Mouse (Mus musculus) midbrain, embryonic 13.5 days (tissue): ENCODE results near the gene Csad. TPM values are rescaled to one million over a fixed set of nuclear protein-coding genes. Genes with fewer than 3 reads are reported as not detected.
A peak's percentile ranks its signal among the peaks of the same experiment; 100 is the strongest.

Source experiments
- ATAC-seq: fragments of 200-750 bp; cut with Nextera tagmentation; 2 replicates; pipeline ENCODE4 v1.8.0; 2017; ENCODE audit warnings: mild to moderate bottlenecking, moderate TSS enrichment, moderate library complexity
- H3K27ac ChIP-seq: fragments of 300-500 bp; sonication (generic); 2 replicates; pipeline ENCODE4 v1.5.1; 2015; ENCODE audit warnings: inconsistent platforms, mild to moderate bottlenecking, moderate library complexity
- H3K27me3 ChIP-seq: fragments of 300-500 bp; sonication (generic); 2 replicates; pipeline ENCODE4 v1.6.1; 2015; ENCODE audit warnings: mild to moderate bottlenecking, inconsistent platforms
- H3K36me3 ChIP-seq: fragments of 300-500 bp; sonication (generic); 2 replicates; pipeline ENCODE4 v1.6.1; 2015; ENCODE audit warnings: mild to moderate bottlenecking, inconsistent platforms
- H3K4me1 ChIP-seq: fragments of 300-500 bp; sonication (generic); replicated peaks from 2 replicates; pipeline ENCODE4 v1.6.1; 2015; ENCODE audit warnings: inconsistent platforms
- H3K4me2 ChIP-seq: fragments of 300-500 bp; sonication (generic); replicated peaks from 2 replicates; pipeline ENCODE4 v1.6.1; 2015; ENCODE audit warnings: moderate library complexity, mild to moderate bottlenecking, inconsistent platforms
- H3K4me3 ChIP-seq: fragments of 300-500 bp; sonication (generic); replicated peaks from 2 replicates; pipeline ENCODE4 v1.5.1; 2015; ENCODE audit warnings: mild to moderate bottlenecking, inconsistent platforms
- H3K9ac ChIP-seq: fragments of 300-500 bp; sonication (generic); replicated peaks from 2 replicates; pipeline ENCODE4 v1.6.1; 2015; ENCODE audit warnings: mild to moderate bottlenecking, inconsistent platforms
- H3K9me3 ChIP-seq: fragments of 300-500 bp; sonication (generic); 2 replicates; pipeline ENCODE4 v1.6.1; 2016; ENCODE audit warnings: mild to moderate bottlenecking, inconsistent platforms
- WGBS: fragments of 180-500 bp; shearing (Covaris S2); methylation state at CpG from one replicate; pipeline ENCODE4 v1.1.7; 2015; 5-methylcytosine and 5-hydroxymethylcytosine counted together
- polyA plus RNA-seq: library from polyadenylated mRNA; unstranded; fragments of >200 nt; fragmentation: Nextera tagmentation; extraction: Ambion mirVana; gene quantifications from 2 replicates; pipeline ENCODE4 v1.2.1, GENCODE M21; 2015

Csad gene
- polyA plus RNA-seq, 1 experiment from 2014 or later, result 37.9 TPM

DNA sequence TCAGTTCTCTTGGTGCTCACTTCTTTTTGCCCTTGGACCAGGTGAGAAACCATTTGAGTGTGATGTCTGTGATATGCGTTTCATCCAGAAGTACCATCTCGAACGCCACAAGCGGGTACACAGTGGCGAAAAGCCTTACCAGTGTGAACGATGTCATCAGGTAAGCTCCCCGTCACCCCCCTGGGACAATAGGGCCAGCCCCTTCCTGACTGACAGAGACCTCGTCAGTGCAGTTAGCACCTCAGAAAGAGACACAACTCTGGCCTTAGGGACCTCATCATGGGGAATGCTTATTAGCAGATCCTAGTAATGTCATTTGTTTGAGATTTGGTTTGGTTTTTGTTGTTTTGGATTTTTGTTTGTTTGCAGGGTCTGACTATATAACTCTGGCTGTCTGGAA is 4.6 kb upstream of the Csad start:
- H3K4me1 ChIP-seq, result peaks cover 37% of the 10 kb centered on the region
- no peak overlapping the region for H3K4me2 ChIP-seq
- H3K36me3 ChIP-seq, result peaks cover 77% of the 10 kb centered on the region
- H3K9me3 ChIP-seq, result no peaks in the 10 kb centered on the region
- no peak for ATAC-seq
- no peak overlapping the region for H3K27ac ChIP-seq
- H3K9ac ChIP-seq, result no peak overlapping the region
- H3K4me3 ChIP-seq, result no peak overlapping the region
- no peaks in the 10 kb centered on the region for H3K27me3 ChIP-seq
- whole genome bisulfite sequencing, result 95% methylated on average over 8 of the region's 8 CpGs

DNA sequence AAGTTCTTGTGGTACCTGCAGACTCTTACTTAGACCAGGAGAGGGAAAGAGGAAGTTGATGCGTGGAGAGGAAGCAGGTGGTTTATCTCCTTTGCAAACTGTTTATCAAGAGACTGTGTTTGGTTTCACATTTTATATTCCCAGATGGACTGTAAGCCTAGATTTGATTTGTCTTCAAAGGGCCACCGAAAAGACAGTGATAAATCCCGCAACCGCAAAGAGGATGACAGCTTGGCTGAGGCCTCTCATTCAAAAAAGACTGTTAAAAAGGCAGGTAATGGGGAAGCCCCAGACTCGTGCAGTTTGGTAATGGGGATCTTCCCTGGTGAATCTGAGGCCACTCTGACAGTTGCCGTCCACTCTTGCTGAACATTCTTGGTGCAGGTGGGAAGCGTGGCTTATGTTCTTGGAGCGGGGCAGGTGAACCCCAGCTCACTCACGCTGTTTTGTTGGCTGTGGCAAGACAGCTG is 3.6 kb upstream of the Csad start:
- Histone ChIP-seq H3K36me3 (peaks cover 67% of the 10 kb centered on the region), H3K9me3 (no peaks in the 10 kb centered on the region), H3K27me3 (no peaks in the 10 kb centered on the region), H3K9ac (no peak overlapping the region), H3K27ac (no peak overlapping the region), H3K4me2 (no peak overlapping the region), H3K4me1 (peaks cover 37% of the 10 kb centered on the region), H3K4me3 (no peak overlapping the region)
- 92% methylated on average over 9 of the region's 9 CpGs for WGBS
- ATAC-seq, result no peak

DNA sequence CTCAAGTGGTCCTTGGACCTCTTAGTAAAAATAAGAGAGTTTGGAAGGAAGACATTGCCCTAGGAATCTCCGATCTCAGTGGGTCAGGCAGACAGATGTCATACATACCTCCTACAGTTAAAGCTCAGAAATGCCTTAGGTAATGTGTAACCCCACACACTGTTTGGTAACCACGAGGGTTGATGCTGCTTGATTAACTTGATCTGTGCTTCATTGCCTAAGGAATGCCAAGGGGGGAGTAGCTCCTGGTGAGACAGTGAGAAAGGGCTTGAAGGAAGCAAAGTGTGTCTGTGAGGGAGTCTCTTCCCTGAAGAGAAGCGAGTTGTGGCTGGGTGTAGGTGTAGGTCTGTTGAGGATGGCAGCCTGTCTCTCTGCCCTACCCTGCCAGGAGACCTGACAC is 2.8 kb upstream of the Csad start:
- WGBS, result 84% methylated on average over 3 of the region's 3 CpGs
- Histone ChIP-seq H3K4me3 (no peak overlapping the region), H3K9ac (0 out of 2 replicates have a peak overlapping the region, but pooled peaks have one; percentile 4), H3K27ac (no peak overlapping the region), H3K4me2 (no peak overlapping the region), H3K9me3 (no peaks in the 10 kb centered on the region), H3K4me1 (peaks cover 43% of the 10 kb centered on the region), H3K27me3 (no peaks in the 10 kb centered on the region), H3K36me3 (peaks cover 60% of the 10 kb centered on the region)
- no peak for ATAC-seq

- no peaks in the 10 kb centered on the region for H3K27me3 ChIP-seq
- 40% methylated on average over 8 of the region's 8 CpGs for WGBS
- no peaks in the 10 kb centered on the region for H3K9me3 ChIP-seq
- ATAC-seq, result peak; percentile 37; the same call in 1 of the 2 replicates
- H3K9ac ChIP-seq, result peak overlapping the region; percentile 90
- peak overlapping the region; percentile 81 for H3K27ac ChIP-seq
- peak overlapping the region; percentile 81 for H3K4me2 ChIP-seq
- peaks cover 46% of the 10 kb centered on the region for H3K4me1 ChIP-seq
- H3K36me3 ChIP-seq, result peaks cover 48% of the 10 kb centered on the region
- H3K4me3 ChIP-seq, result peak overlapping the region; percentile 84
Observed at GRCm38 (mm10) chr15:102205779-102206178, 1.3 kb upstream of the Csad start.

- ATAC-seq, result peak; percentile 38
- H3K9ac ChIP-seq, result peak overlapping the region; percentile 90
- H3K4me1 ChIP-seq, result peaks cover 46% of the 10 kb centered on the region
- H3K9me3 ChIP-seq, result no peaks in the 10 kb centered on the region
- H3K4me2 ChIP-seq, result peak overlapping the region; percentile 81
- peaks cover 31% of the 10 kb centered on the region for H3K36me3 ChIP-seq
- no peaks in the 10 kb centered on the region for H3K27me3 ChIP-seq
- H3K27ac ChIP-seq, result peak overlapping the region; percentile 99
- H3K4me3 ChIP-seq, result peak overlapping the region; percentile 84
- under 1% methylated on average over 25 of the region's 72 CpGs for WGBS
Observed at GRCm38 (mm10) chr15:102203835-102204381, 616 bp downstream of the Csad start.

DNA sequence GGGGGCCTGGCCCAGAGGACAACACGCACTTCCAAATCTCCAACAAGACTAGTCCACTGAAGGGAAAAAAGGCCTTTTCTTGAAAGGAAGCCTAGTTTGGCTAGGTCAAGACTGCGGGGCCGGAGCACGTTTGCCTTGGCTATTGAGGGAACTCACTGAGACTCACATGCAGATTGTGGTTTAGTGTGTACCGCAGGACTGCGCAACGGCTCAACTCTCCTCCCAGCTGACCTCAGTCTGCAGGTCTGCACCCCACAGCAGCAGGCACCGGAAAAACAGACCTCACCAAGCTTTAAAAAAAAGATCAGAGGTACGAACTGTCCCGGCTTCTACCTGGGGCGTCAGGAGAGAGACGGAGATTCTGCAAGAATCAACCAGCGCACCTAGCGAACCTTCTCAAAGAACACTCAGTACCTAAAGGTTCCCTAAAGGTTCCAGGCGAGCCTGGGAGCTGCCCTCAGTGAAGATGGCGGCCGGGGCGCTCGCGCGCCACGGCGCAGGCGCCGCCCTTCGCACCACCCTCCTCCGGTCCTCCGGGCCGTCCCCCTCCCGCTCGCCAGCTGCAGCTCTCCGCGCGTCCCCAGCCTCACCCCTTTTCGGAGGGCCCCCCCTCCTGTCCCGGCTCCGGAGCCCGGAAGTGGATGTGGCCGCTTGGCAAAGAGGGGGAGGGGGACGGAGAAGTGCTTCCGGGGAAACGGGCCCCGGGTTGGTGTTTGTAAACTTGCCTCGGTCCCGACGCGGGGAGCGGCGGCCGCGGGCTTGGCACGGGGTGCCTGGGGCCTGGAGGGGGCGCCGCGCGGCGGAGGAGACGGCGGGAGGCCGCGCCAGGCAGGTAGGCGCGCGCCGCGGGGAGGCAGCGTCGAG is 1.3 kb downstream of the Csad start, which contains the start of gene Zfp740:
Zfp740 (plus strand) TSS at position 279 of the 864 bp plus-strand sequence.
- H3K4me1 ChIP-seq, result peaks cover 46% of the 10 kb centered on the region
- H3K4me3 ChIP-seq, result peak within 1 kb of the TSS; percentile 84
- peak within 1 kb of the TSS; percentile 99 for H3K27ac ChIP-seq
- no peaks in the 10 kb centered on the region for H3K9me3 ChIP-seq
- H3K4me2 ChIP-seq, result peak within 1 kb of the TSS; percentile 81
- peaks cover 24% of the 10 kb centered on the region for H3K36me3 ChIP-seq
- peak; percentile 96 for ATAC-seq
- no peaks in the 10 kb centered on the region for H3K27me3 ChIP-seq
- peak within 1 kb of the TSS; percentile 90 for H3K9ac ChIP-seq
- WGBS, result under 1% methylated on average over 64 of the region's 68 CpGs

GRCm38 (mm10) chr15:102198841-102199240 is 5.7 kb downstream of the Csad start:
- ATAC-seq, result no peak
- Histone ChIP-seq H3K36me3 (no peaks in the 10 kb centered on the region), H3K27ac (no peak overlapping the region), H3K4me3 (no peak overlapping the region), H3K9me3 (no peaks in the 10 kb centered on the region), H3K4me1 (peaks cover 9% of the 10 kb centered on the region), H3K9ac (no peak overlapping the region), H3K27me3 (no peaks in the 10 kb centered on the region), H3K4me2 (no peak overlapping the region)
- 84% methylated on average over 4 of the region's 4 CpGs for WGBS

GRCm38 (mm10) chr15:102195373-102195772 is 9.2 kb downstream of the Csad start:
- Histone ChIP-seq H3K27me3 (no peaks in the 10 kb centered on the region), H3K4me3 (no peak overlapping the region), H3K9me3 (no peaks in the 10 kb centered on the region), H3K4me1 (no peaks in the 10 kb centered on the region), H3K27ac (no peak overlapping the region), H3K36me3 (no peaks in the 10 kb centered on the region), H3K4me2 (no peak overlapping the region), H3K9ac (no peak overlapping the region)
- ATAC-seq, result no peak
- 88% methylated on average over 4 of the region's 4 CpGs for WGBS

DNA sequence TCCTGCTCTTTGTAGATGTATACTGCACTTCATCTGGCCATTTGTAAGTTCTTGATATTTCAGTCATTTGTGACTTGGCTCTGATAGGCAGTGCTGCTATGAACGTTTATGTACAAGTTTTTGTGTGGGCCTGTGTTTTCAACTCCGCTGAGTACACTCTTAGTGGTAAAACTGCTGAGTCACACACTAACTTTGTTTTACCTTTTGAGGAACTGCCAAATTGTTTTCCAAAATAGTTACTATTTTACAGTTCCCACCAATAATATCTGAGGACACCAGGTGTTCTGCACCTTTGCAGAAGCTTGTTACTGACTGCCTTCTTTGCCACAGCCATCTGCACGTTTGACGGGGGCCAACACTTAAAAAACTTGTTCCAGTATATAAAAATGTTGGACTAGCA is 10.1 kb downstream of the Csad start:
- H3K4me3 ChIP-seq, result no peak overlapping the region
- no peaks in the 10 kb centered on the region for H3K36me3 ChIP-seq
- no peaks in the 10 kb centered on the region for H3K27me3 ChIP-seq
- no peaks in the 10 kb centered on the region for H3K4me1 ChIP-seq
- 87% methylated on average over 4 of the region's 4 CpGs for WGBS
- H3K9me3 ChIP-seq, result no peaks in the 10 kb centered on the region
- no peak for ATAC-seq
- no peak overlapping the region for H3K27ac ChIP-seq
- H3K4me2 ChIP-seq, result no peak overlapping the region
- H3K9ac ChIP-seq, result no peak overlapping the region

DNA sequence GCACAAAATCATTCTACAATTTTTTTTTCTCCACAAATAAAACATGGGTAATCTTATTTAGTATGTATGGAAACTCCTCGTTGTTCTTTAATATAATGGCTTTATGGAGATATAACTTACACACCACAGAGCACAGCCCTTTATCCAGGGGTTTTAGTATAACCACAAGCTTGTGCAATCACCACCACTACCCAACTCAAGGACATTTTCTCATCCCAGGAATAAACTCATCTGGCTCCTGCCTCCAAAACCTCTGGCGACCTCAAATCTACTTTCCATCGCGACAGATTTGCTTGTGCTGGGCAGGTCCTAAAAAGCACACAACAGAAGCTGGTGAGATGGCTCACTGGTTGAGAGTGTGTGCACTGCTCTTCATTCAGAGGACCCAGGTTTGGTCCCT is 10.9 kb downstream of the Csad start:
- H3K27ac ChIP-seq, result no peak overlapping the region
- 91% methylated on average over 4 of the region's 4 CpGs for WGBS
- no peak overlapping the region for H3K4me2 ChIP-seq
- H3K4me1 ChIP-seq, result no peaks in the 10 kb centered on the region
- ATAC-seq, result no peak
- H3K9me3 ChIP-seq, result no peaks in the 10 kb centered on the region
- H3K36me3 ChIP-seq, result no peaks in the 10 kb centered on the region
- no peaks in the 10 kb centered on the region for H3K27me3 ChIP-seq
- no peak overlapping the region for H3K9ac ChIP-seq
- H3K4me3 ChIP-seq, result no peak overlapping the region

GRCm38 (mm10) chr15:102192820-102193386 is 11.6 kb downstream of the Csad start:
- Histone ChIP-seq H3K4me3 (no peak overlapping the region), H3K36me3 (no peaks in the 10 kb centered on the region), H3K4me1 (no peaks in the 10 kb centered on the region), H3K27me3 (no peaks in the 10 kb centered on the region), H3K27ac (no peak overlapping the region), H3K9ac (no peak overlapping the region), H3K4me2 (no peak overlapping the region), H3K9me3 (no peaks in the 10 kb centered on the region)
- ATAC-seq, result no peak
- WGBS, result 59% methylated on average over 5 of the region's 5 CpGs

- H3K4me1 ChIP-seq, result no peaks in the 10 kb centered on the region
- no peak overlapping the region for H3K4me3 ChIP-seq
- ATAC-seq, result no peak
- 81% methylated on average over 7 of the region's 7 CpGs for WGBS
- H3K36me3 ChIP-seq, result no peaks in the 10 kb centered on the region
- no peak overlapping the region for H3K9ac ChIP-seq
- no peaks in the 10 kb centered on the region for H3K9me3 ChIP-seq
- no peak overlapping the region for H3K27ac ChIP-seq
- H3K27me3 ChIP-seq, result no peaks in the 10 kb centered on the region
- no peak overlapping the region for H3K4me2 ChIP-seq
Observed at GRCm38 (mm10) chr15:102192271-102192812, 12.2 kb downstream of the Csad start.
